Mouse (Mus musculus): ENCODE data around the gene Aldh2. TPM values are rescaled to one million over a fixed set of nuclear protein-coding genes. Genes with fewer than 3 reads are reported as not detected.

Aldh2 gene
- polyA plus RNA-seq, 1 experiment from 2014 or later: 110 TPM

- Histone ChIP-seq H3K9me3 (no peaks in the 10 kb centered on the region), H3K4me3 (replicated peaks) (peak overlapping the region; percentile 60), H3K9ac (no peak overlapping the region), H3K36me3 (replicated peaks) (no peaks in the 10 kb centered on the region), H3K4me2 (peak overlapping the region; percentile 97), H3K27ac (no peak overlapping the region), H3K4me1 (peaks cover 21% of the 10 kb centered on the region), H3K27me3 (peaks cover 7% of the 10 kb centered on the region; the same call in 1 of the 2 replicates)
- WGBS: 63% methylated on average over 11 of the region's 11 CpGs
- no peak for ATAC-seq (ENCODE audit: low FRiP score)
Observed at GRCm38 (mm10) chr5:121592064-121592815, 1.4 kb downstream of the Aldh2 start.

GRCm38 (mm10) chr5:121591417-121592063 lies 2.1 kb downstream of the Aldh2 start:
- Histone ChIP-seq H3K27me3 (peaks cover 7% of the 10 kb centered on the region; the same call in 1 of the 2 replicates), H3K27ac (no peak overlapping the region), H3K4me2 (no peak overlapping the region), H3K36me3 (replicated peaks) (no peaks in the 10 kb centered on the region), H3K4me3 (replicated peaks) (no peak overlapping the region), H3K9ac (no peak overlapping the region), H3K9me3 (no peaks in the 10 kb centered on the region), H3K4me1 (peaks cover 21% of the 10 kb centered on the region)
- WGBS: 82% methylated on average over 11 of the region's 11 CpGs
- no peak for ATAC-seq (ENCODE audit: low FRiP score)

GRCm38 (mm10) chr5:121589928-121590327 lies 3.7 kb downstream of the Aldh2 start:
- Histone ChIP-seq H3K36me3 (replicated peaks) (no peaks in the 10 kb centered on the region), H3K27me3 (no peaks in the 10 kb centered on the region; the same call in 1 of the 2 replicates), H3K9ac (no peak overlapping the region), H3K9me3 (no peaks in the 10 kb centered on the region), H3K27ac (no peak overlapping the region), H3K4me2 (no peak overlapping the region), H3K4me3 (replicated peaks) (no peak overlapping the region), H3K4me1 (peaks cover 21% of the 10 kb centered on the region)
- no peak for ATAC-seq (ENCODE audit: low FRiP score)
- 87% methylated on average over 6 of the region's 6 CpGs for WGBS

- H3K4me3 ChIP-seq (replicated peaks): no peak overlapping the region
- no peaks in the 10 kb centered on the region; the same call in 1 of the 2 replicates for H3K27me3 ChIP-seq
- 80% methylated on average over 6 of the region's 6 CpGs for WGBS
- H3K9me3 ChIP-seq: no peaks in the 10 kb centered on the region
- no peak overlapping the region for H3K4me2 ChIP-seq
- ATAC-seq (ENCODE audit: low FRiP score): no peak
- H3K4me1 ChIP-seq: no peaks in the 10 kb centered on the region; the same call in 1 of the 2 replicates
- H3K36me3 ChIP-seq (replicated peaks): no peaks in the 10 kb centered on the region
- no peak overlapping the region for H3K9ac ChIP-seq
- H3K27ac ChIP-seq: no peak overlapping the region
Observed at GRCm38 (mm10) chr5:121586400-121587039, 7.1 kb downstream of the Aldh2 start.

- 83% methylated on average over 5 of the region's 5 CpGs for WGBS
Observed at GRCm38 (mm10) chr5:121585699-121586098, 7.9 kb downstream of the Aldh2 start.

GRCm38 (mm10) chr5:121585005-121585404 lies 8.6 kb downstream of the Aldh2 start:
- Histone ChIP-seq H3K4me1 (no peaks in the 10 kb centered on the region; the same call in 1 of the 2 replicates), H3K36me3 (replicated peaks) (no peaks in the 10 kb centered on the region), H3K27me3 (no peaks in the 10 kb centered on the region), H3K4me2 (no peak overlapping the region), H3K4me3 (replicated peaks) (no peak overlapping the region), H3K9me3 (no peaks in the 10 kb centered on the region), H3K9ac (no peak overlapping the region), H3K27ac (no peak overlapping the region)
- no peak for ATAC-seq (ENCODE audit: low FRiP score)
- 95% methylated on average over 10 of the region's 10 CpGs for WGBS

More at GRCm38 (mm10) chr5:121585699-121586098, 7.9 kb downstream of the Aldh2 start:
- Histone ChIP-seq H3K4me1 (no peaks in the 10 kb centered on the region; the same call in 1 of the 2 replicates), H3K27ac (no peak overlapping the region), H3K9me3 (no peaks in the 10 kb centered on the region), H3K27me3 (no peaks in the 10 kb centered on the region), H3K9ac (no peak overlapping the region), H3K36me3 (replicated peaks) (no peaks in the 10 kb centered on the region), H3K4me3 (replicated peaks) (no peak overlapping the region), H3K4me2 (no peak overlapping the region)
- no peak for ATAC-seq (ENCODE audit: low FRiP score)

- Histone ChIP-seq H3K9me3 (no peaks in the 10 kb centered on the region), H3K4me2 (no peak overlapping the region), H3K27ac (no peak overlapping the region), H3K4me3 (replicated peaks) (no peak overlapping the region), H3K36me3 (replicated peaks) (peaks cover 9% of the 10 kb centered on the region), H3K9ac (no peak overlapping the region), H3K4me1 (no peaks in the 10 kb centered on the region; the same call in 1 of the 2 replicates), H3K27me3 (no peaks in the 10 kb centered on the region)
- WGBS: 60% methylated on average over 12 of the region's 12 CpGs
- ATAC-seq (ENCODE audit: low FRiP score): no peak
Observed at GRCm38 (mm10) chr5:121583765-121584501, 9.7 kb downstream of the Aldh2 start.

GRCm38 (mm10) chr5:121581945-121582344 lies 11.7 kb downstream of the Aldh2 start:
- Histone ChIP-seq H3K36me3 (replicated peaks) (peaks cover 9% of the 10 kb centered on the region), H3K4me1 (no peaks in the 10 kb centered on the region; the same call in 1 of the 2 replicates), H3K4me2 (no peak overlapping the region), H3K9me3 (no peaks in the 10 kb centered on the region), H3K4me3 (replicated peaks) (no peak overlapping the region), H3K27ac (no peak overlapping the region), H3K27me3 (no peaks in the 10 kb centered on the region), H3K9ac (no peak overlapping the region)
- no peak for ATAC-seq (ENCODE audit: low FRiP score)
- 92% methylated on average over 8 of the region's 8 CpGs for WGBS

GRCm38 (mm10) chr5:121576927-121577488 lies 16.6 kb downstream of the Aldh2 start:
- H3K4me1 ChIP-seq: no peaks in the 10 kb centered on the region
- WGBS: 94% methylated on average over 11 of the region's 11 CpGs
- no peak overlapping the region for H3K4me3 ChIP-seq (replicated peaks)
- no peak overlapping the region for H3K9ac ChIP-seq
- peaks cover 19% of the 10 kb centered on the region for H3K36me3 ChIP-seq (replicated peaks)
- no peak for ATAC-seq (ENCODE audit: low FRiP score)
- H3K27ac ChIP-seq: no peak overlapping the region
- H3K27me3 ChIP-seq: no peaks in the 10 kb centered on the region
- no peaks in the 10 kb centered on the region for H3K9me3 ChIP-seq
- no peak overlapping the region for H3K4me2 ChIP-seq

GRCm38 (mm10) chr5:121575867-121576266 lies 17.8 kb downstream of the Aldh2 start:
- Histone ChIP-seq H3K4me2 (no peak overlapping the region), H3K27me3 (no peaks in the 10 kb centered on the region), H3K27ac (no peak overlapping the region), H3K9ac (no peak overlapping the region), H3K9me3 (no peaks in the 10 kb centered on the region), H3K36me3 (replicated peaks) (peaks cover 19% of the 10 kb centered on the region), H3K4me3 (replicated peaks) (no peak overlapping the region), H3K4me1 (no peaks in the 10 kb centered on the region)
- 97% methylated on average over 11 of the region's 11 CpGs for WGBS
- ATAC-seq (ENCODE audit: low FRiP score): no peak

GRCm38 (mm10) chr5:121574145-121574544 lies 19.5 kb downstream of the Aldh2 start:
- no peaks in the 10 kb centered on the region for H3K27me3 ChIP-seq
- H3K9me3 ChIP-seq: no peaks in the 10 kb centered on the region
- H3K9ac ChIP-seq: no peak overlapping the region
- no peak overlapping the region for H3K4me3 ChIP-seq (replicated peaks)
- ATAC-seq (ENCODE audit: low FRiP score): no peak
- H3K4me2 ChIP-seq: no peak overlapping the region
- WGBS: 92% methylated on average over 13 of the region's 13 CpGs
- H3K36me3 ChIP-seq (replicated peaks): peaks cover 16% of the 10 kb centered on the region
- no peaks in the 10 kb centered on the region for H3K4me1 ChIP-seq
- no peak overlapping the region for H3K27ac ChIP-seq
